Mouse (Mus musculus) hematopoietic stem cell, adult 5-6 weeks (primary cell): ENCODE data around the gene Arl8a. TPM values are rescaled to one million over a fixed set of nuclear protein-coding genes. Genes with fewer than 3 reads are reported as not detected.
"Not testable (repeated sequence)": the region's sequence is repeated elsewhere in the genome, so short reads cannot be mapped to it uniquely, and the experiment has no call there.

ENCODE experiments used
- ATAC-seq, 2 experiments: fragments of 125-278 bp in 1 of 2; replicated peaks in 1 of 2; 2 replicates each; pipeline ENCODE4 v1.8.0; 2016 to 2017; ENCODE audit warnings: inconsistent platforms in 2 of 2, mild to moderate bottlenecking in 2 of 2, moderate number of reproducible peaks in 2 of 2, low read depth in 1 of 2, moderate TSS enrichment in 1 of 2; ENCODE audit not compliant: low FRiP score in 2 of 2, poor library complexity in 2 of 2, severe bottlenecking in 2 of 2, insufficient read depth in 1 of 2, low TSS enrichment in 1 of 2
- total RNA-seq: library from RNA; stranded (forward); fragments of 172-1452, 232-1000 nt; gene quantifications from 2 replicates; pipeline ENCODE4 v1.2.3, GENCODE M21; 2017

Gene Arl8a
- total RNA-seq, 1 experiment from 2014 or later: 24.4 TPM

DNA sequence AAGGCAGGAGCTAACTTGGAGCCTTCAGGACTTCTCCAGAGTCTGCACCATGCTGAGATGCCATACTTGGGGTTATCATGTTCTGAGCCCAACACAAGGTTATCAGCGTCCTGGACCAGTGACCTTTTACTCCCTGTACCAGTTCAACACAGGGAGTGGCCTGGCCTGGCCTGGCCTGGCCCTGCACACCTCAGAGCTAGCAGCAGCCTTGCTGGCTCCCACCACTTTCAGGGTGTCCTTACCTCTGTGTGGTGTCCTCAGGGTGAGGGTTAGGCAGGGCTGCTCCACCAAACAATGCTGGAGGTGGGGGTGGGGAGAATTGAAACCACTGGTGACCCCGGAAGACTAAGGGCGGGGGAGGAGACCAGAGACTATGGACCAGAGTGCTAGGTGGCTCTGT lies 36.4 kb downstream of the Arl8a start:
- no peak for ATAC-seq

DNA sequence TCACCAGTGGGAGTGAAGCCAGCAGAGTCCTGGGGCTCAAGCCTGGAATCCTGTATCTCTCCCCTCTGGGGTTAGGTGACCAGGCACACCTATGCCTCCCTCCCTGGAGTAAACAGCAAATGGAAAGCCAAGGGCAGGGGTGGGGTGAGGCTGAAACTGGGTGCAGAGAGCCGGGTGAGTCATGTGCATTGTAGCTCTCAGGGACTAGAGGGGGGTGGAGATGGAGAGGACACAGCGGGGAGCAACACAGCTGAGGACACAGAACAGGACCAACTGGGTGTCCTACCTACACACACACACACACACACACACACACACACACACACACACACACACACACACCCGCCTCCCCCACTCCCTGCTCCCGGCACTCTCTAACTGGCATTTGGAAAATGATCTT lies 36.8 kb downstream of the Arl8a start:
- no peak for ATAC-seq

DNA sequence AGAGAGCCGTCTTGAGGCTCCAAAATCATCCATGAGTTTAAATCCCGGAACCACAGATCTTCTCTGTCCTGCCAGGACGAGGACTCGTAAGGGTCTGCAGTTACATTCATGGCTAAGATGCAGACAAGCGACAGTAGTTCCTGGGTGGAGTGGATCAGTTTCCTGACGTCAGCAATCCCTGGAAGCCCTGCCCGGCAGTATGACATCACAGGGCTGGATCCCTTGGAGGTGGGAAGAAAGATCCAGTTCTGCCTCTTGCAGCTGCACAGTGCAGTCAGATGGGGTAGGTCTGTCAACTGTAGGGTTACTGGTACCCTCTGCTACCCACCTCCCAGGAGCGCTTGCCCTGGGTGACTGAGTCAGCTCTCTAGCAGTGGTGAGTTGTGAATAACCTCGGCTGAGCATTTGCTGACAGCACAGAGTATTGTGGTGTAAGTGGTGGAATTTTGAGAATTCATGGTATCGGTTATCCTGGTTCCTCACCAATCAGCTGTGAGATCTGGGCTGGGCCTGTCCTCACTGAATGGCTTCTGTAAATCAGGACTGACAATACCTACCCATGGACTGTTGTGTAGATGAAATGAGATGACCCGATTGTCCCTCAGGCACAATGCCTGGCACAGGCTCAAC lies 37.4 kb downstream of the Arl8a start:
- ATAC-seq: no peak

DNA sequence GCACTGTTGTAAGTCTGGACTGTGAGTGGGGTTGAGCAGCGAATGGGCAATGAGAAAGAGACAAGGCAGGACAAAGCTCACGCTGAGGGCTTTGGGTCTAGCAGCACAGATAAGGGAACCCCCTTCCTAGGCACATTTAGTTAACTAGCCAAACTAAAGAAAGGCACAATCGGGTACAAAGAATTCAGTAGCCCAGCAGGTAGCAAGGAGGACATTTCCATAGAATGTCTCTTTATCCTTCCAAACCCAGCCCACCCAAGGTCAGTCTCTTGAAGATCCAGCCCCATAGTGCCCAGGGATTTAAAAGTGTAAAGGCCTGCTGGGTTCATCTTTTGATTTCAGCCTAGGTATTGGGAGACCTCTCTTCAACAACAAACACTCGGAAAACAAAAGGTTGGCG lies 39.3 kb downstream of the Arl8a start:
- no peak for ATAC-seq

DNA sequence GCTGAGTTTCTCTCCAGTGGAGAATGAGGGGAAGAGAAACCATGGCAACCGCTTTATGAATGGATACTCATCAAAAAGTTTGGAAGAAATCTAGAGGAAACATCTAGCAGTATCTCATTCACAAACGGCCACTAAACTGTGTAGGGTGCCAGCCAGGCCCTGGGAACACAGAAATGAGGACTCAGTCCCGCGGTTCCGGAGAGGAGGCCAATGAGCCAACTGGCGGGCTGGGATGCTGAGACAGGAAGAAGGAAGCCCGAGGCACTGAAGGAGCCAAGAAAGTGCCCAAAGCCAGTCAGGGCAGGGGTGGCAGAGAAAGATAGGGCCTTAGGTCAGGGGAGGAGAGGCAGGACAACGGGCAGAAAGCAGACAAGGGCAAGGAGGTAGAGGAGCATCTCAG lies 39.8 kb downstream of the Arl8a start:
- no peak for ATAC-seq

DNA sequence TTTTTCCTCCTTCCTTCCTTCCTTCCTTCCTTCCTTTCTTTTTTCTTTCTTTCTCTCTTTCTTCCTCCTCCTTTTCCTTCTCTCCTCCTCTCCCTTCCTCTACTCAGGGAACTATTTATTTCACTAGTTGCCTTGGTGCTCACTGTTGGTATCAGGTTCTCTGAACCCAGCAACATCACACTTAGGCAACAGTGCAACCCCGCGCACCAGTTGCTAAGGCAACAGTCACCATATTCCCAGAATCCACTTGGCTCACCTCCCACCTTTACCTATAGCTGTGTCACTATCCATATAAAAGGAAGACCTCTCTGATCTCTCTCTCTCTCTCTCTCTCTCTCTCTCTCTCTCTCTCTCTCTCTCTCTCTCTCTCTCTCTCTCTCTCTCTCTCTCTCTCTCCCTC lies 40.4 kb downstream of the Arl8a start:
- not testable (repeated sequence) for ATAC-seq

DNA sequence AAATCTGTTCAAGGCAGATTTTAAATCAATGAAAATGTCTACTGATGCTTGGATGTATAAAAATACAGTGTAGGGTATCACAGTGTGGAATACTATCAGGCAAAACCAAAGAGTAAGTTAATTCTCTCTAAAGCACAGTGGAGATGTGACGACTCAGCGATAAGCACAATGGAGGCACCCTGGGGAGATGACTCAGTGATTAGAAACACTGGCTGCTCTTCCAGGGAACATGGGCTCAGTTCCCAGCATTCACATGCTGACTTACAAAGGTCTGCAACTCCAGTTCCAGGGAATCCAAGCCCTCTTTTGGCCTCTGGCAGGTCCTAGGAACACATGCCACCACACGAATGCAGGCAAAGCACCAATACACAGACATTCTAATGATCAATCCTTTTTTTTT lies 41.6 kb downstream of the Arl8a start:
- no peak for ATAC-seq

DNA sequence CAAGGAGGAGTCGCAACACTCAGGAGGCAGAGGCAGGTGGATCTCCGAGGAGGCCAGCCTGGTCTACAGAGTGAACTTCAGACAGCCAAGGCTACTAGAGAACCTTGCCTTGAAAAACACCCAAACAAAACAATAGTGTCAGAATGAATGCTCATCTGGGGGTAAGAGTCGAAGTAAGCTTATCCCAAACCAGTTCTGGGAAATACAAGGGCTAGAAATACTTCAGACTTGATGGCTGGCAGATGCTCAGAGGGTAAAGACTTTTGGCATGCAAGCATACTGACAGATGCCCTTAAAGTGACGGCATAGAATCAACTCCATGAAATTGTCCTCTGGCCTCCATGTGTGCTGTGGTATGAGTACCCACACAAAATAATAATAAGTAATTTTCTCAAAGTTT lies 42.6 kb downstream of the Arl8a start:
- no peak for ATAC-seq

DNA sequence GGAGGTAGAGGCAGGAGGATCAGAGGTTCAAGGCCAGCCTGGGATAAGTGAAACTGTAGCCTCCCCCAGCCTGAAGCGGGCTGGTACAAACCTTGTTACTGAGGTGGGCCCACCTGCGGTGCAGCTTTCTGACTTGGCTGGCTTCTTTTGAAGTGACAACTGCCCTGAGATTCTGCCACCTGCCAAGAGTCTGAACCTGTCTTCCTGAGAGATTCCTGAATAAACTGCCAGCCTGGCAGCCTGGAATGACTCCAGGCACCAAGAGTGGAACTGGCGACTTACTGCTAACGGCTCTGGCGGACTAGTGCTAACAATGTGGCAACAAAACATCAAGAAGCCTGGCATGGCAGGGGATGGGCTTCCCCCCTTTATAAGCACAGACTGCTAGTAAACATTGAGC lies 47.7 kb downstream of the Arl8a start:
- not testable (repeated sequence) for ATAC-seq

DNA sequence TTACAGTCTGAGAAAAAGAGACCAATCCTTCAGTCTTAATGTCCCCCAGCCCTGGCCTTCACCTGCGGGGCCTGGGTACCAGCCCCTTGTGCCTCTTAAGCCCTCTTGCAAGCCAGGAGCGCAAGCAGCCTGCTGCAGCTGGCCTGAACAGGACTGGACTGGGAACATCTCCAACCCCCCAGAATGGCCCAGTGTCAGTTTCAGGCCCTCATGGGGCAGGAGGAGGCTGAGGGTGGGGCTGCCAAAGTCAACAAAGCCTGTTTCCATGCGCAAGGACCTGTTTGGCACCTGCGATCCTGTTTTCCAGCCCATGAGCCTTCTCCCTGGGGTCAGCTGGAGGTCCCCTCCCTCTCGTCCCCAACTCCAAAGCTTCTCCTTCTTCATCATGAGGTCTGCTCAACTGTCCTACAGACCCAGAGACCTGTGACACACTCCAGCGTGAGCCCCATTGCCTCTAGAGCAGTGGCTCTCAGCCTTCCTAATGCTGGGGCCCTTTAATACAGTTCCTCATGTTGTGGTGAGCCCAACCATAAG lies 49.4 kb downstream of the Arl8a start:
- no peak for ATAC-seq

DNA sequence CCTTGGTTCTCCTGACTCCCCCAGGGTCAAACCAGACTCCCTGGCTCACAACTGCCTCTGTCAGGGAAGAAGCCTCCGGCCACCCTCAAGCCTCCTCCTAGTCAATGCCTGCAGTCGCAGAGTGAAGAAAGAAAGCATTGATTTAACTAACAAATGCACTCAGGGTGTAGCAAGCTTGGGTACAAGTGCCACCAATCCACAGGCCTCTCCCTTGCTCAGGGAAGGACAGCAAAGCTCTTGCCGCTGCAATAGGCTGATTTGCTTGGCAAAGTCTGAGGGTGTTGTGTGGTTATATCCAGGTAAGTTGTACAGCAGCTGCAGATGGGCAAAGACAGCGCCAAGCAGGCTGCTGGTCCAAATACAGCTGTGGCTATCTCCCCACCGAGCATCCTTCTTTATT lies 51.8 kb downstream of the Arl8a start:
- ATAC-seq: no peak

DNA sequence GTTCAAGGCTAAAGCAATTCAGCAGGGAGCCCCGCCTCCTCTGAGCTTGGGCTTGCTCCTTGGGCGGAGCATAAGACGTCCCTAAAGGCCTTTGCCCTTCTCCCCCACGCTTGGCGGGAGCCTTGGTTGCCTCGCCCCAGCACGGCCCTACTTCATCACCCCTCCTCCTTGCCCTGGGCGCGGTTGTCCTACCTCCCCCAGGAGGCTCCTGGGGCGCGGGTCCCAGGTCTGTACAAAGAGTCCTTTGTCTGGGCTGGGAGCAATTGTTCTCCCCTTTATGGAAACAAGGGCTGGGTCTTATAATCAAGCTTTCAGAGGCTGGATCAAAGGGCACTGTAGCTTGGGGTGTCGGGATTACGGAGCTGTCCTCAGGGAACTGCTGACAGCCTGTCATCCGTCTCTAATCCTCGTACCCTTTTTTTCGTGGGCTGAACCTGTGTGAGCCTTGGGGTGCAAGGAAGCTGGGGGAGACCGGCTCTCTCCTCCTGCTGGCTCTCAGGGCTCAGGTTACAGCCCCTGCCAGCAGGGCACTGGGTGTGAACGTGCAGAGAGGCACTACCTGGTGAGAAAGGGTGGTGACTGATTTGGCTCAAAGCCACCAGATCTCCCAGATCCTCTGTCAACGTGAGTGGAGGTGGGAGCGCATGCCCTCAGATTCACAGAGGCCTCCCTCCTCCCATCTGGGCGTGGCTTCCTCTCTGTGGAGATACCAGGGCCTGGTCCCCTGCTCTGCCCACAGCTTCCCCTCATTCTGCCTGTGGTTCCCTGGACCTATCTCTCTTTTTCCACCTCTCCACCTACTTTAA lies 52.6 kb downstream of the Arl8a start:
- ATAC-seq: peak; percentile 49 to 78

DNA sequence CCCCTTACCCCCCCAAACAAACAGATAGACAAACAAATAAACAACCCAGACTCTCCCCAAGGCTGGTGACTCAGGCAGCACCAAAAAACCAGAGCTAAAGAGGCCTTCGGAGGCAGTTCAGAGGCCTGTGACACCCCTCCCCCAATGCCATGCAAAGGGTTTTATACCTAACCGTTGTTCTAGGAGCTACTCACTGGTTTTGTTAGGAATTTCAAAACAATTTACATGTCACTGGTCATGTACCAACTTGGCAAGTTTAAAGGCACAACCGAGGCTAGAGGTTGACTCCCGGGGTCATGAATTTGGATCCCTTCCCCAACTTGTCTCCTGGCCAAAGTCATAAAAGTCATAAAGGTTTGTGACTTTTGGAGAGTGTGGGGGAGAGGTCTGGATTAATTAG lies 53.8 kb downstream of the Arl8a start:
- no peak for ATAC-seq

DNA sequence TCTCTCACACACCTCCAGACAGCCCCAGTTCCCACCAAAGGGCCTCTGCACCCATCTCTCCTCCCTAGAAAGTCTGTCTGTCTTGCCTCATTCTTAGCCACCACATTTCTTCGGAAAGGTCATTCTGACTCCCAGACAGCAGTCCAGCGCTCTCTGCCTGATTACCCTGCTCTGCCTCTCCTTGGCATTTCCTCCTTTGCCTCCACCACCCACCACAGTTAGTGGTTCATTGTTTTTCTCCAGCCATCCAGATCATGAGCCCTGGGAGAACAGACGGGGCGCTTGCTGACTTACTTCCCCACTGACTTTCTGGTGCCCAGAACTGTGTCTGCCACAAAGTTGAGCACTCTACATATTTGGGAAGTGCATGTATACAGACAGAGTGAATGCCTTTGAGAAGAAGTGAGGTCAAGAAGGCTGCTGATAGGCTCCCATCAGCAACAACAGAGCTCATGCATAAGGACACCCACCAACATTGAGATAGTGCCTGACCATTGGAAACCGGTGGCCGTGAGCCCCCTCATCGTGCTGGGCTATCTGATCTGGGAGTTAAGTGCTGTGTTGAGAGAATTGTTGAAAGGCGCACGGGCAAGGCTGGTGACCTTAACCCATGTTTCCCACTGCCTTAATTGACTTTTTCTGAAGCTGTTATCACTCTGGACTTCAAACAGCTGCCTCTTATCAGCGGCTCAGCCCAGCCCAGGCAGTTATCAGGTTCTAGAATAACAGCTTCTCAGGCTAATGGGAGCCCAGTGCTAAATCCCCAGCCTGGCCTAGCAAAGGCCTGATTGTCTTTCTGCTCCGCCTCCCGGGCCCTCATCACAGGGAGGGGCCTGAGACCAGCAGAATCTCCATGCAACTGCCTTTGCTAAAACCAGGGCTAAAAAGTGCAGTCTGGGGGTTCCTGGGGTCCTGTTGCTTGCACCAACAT lies 57.8 kb downstream of the Arl8a start:
- no peak for ATAC-seq

DNA sequence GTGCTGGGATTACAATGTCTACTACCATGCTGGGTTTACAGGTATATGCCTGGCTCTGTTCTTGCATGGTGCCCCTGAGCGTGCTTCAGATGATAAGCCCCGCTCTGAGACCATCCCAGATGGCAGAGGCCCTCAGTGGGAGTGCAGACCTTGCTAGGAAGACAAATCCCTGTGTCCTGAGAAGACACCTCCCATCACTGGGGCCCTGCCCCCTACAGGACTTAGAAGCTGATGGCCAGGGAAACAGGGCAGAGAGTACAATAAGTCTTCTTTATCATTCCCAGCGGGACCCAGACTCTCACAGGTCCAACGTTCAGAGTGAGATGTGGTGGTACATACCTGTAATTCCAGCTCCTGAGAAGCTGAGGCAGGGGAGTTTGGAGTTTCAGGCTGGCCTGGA lies 58.6 kb downstream of the Arl8a start:
- no peak for ATAC-seq
